Mouse (Mus musculus): ENCODE results near the gene Gm13277.
"Not testable (repeated sequence)": the region's sequence is repeated elsewhere in the genome, so short reads cannot be mapped to it uniquely, and the experiment has no call there.

GRCm38 (mm10) chr4:88779550-88779949 lies 8.9 kb upstream of the Gm13277 start, which contains the start of gene Gm13272:
- TF ChIP-seq POLR2A (IDR thresholded peaks at IDR 0.05; ENCODE audit: low read depth, low read length); CTCF (IDR thresholded peaks at IDR 0.05; ENCODE audit: borderline replicate concordance, insufficient read depth, low read length): not testable (repeated sequence)
